Mouse (Mus musculus) intestine, embryonic 16.5 days (tissue): ENCODE measurements around the gene Chrnb2. TPM values are rescaled to one million over a fixed set of nuclear protein-coding genes. Genes with fewer than 3 reads are reported as not detected.
A peak's percentile ranks its signal among the peaks of the same experiment; 100 is the strongest.

Experiments
- ATAC-seq: fragments of 200-750 bp; cut with Nextera tagmentation; 2 replicates; pipeline ENCODE4 v1.8.0; 2017; ENCODE audit warnings: moderate TSS enrichment, moderate library complexity
- H3K27ac ChIP-seq: fragments of 300-500 bp; sonication (generic); 2 replicates; pipeline ENCODE4 v1.5.1; 2014; ENCODE audit warnings: mild to moderate bottlenecking, low read length
- H3K27me3 ChIP-seq: fragments of 300-500 bp; sonication (generic); replicated peaks from 2 replicates; pipeline ENCODE4 v1.6.1; 2014; ENCODE audit warnings: low read length, control low read depth, mixed read lengths; ENCODE audit not compliant: control insufficient read depth, insufficient read depth
- H3K36me3 ChIP-seq: fragments of 300-500 bp; sonication (generic); 2 replicates; pipeline ENCODE4 v1.6.1; 2014; ENCODE audit warnings: low read length, control low read depth; ENCODE audit not compliant: control insufficient read depth, insufficient read depth
- H3K4me1 ChIP-seq: fragments of 300-500 bp; sonication (generic); 2 replicates; pipeline ENCODE4 v1.6.1; 2014; ENCODE audit warnings: low read length, control low read depth, mixed read lengths; ENCODE audit not compliant: control insufficient read depth, insufficient read depth
- H3K4me2 ChIP-seq: fragments of 300-500 bp; sonication (generic); 2 replicates; pipeline ENCODE4 v1.6.1; 2014; ENCODE audit warnings: low read depth, low read length, control low read depth
- H3K4me3 ChIP-seq: fragments of 300-500 bp; sonication (generic); 2 replicates; pipeline ENCODE4 v1.5.1; 2014; ENCODE audit warnings: mild to moderate bottlenecking, low read length
- H3K9ac ChIP-seq: fragments of 300-500 bp; sonication (generic); 2 replicates; pipeline ENCODE4 v1.6.1; 2014; ENCODE audit warnings: low read depth, low read length
- H3K9me3 ChIP-seq: fragments of 300-500 bp; sonication (generic); 2 replicates; pipeline ENCODE4 v1.6.1; 2016; ENCODE audit warnings: low read length, control low read depth; ENCODE audit not compliant: control insufficient read depth
- WGBS: fragments of 180-500 bp; shearing (Covaris S2); extraction: QIAGEN DNeasy Blood & Tissue Kit; methylation state at CpG from one replicate; pipeline ENCODE4 v1.1.7; 2014; 5-methylcytosine and 5-hydroxymethylcytosine counted together
- polyA plus RNA-seq: library from polyadenylated mRNA; unstranded; fragments of >200 nt; fragmentation: Nextera tagmentation; extraction: Ambion mirVana; gene quantifications from 2 replicates; pipeline ENCODE4 v1.2.1, GENCODE M21; 2015

The Chrnb2 gene
- polyA plus RNA-seq, 1 experiment from 2014 or later: 1.5 TPM

DNA sequence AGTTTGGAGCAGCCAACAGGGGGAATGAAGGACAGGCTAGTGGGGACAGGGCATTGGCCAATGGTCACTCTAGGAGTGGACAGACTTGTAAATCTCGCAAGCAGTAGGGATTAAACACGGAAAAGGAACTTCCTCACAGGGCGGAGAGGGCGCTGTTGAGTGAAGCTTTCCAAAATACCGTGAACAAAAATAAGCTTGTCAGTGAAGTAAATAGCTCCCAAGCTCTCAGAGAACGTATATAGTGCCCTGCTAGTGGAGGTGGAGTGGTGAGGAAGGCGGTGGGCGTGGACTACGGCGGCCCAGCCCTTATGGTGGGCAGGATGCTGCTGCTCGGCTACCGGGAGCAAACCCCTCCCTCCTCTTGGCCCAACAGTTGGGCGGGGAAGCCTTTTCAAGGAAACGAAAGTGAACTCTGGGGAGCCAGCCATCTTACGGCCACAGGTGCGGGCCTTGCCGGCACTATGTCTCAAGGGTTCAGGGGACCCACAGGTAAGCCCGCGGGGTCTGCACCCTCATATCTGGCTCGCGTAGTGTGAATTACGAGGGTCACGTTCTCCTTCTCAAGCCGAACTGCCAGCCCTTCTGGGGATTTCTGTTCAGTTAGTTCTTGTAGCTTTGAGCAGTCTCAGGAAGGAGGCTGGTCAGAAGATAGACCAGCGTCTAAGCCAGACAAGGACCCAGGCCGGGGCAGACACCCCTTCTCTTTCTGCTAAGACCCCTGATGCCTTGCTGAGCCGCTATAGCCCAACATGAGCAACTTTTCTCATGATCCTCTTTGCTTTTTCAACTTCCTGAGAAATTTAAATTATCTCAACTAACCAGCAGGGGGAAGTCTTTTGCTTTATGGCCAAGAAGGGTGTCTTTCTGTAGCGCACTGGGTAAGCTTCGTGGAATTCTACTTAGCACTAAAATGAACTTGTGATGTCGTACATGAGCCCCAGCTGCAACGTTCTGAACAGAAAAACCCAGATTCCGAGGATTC lies 33.8 kb downstream of the Chrnb2 start:
- peak overlapping the region; percentile 75 for H3K4me3 ChIP-seq
- under 1% methylated on average over 32 of the region's 32 CpGs for WGBS
- no peaks in the 10 kb centered on the region for H3K27me3 ChIP-seq

DNA sequence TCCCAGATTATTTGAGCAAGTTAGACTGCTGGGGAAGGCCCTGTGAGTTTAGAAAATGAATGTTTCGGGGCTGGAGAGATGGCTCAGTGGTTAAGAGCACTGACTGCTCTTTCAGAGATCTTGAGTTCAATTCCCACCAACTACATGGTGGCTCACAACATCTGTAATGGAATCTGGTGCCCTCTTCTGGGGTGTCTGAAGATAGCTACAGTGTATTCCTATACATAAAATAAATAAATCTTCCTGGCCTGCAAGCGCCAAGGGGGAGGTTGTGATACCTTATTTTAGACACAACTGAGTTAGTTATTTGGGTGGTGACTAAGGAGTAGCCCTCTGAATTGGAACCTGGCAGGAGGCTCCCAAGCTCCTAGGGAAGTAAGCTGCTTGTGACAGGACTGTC lies 35.6 kb downstream of the Chrnb2 start:
- Histone ChIP-seq H3K4me2 (no peak overlapping the region), H3K36me3 (no peaks in the 10 kb centered on the region), H3K4me1 (peaks cover 9% of the 10 kb centered on the region), H3K4me3 (no peak overlapping the region), H3K27ac (no peak overlapping the region), H3K9me3 (no peaks in the 10 kb centered on the region), H3K27me3 (no peaks in the 10 kb centered on the region), H3K9ac (no peak overlapping the region)
- no peak for ATAC-seq
- WGBS: 66% methylated on average over 2 of the region's 2 CpGs

More for the DNA sequence above, 33.8 kb downstream of the Chrnb2 start:
- peak; percentile 96 for ATAC-seq
- Histone ChIP-seq H3K9ac (peak overlapping the region; percentile 79), H3K9me3 (no peaks in the 10 kb centered on the region), H3K36me3 (no peaks in the 10 kb centered on the region), H3K27ac (peak overlapping the region; percentile 77), H3K4me1 (peaks cover 9% of the 10 kb centered on the region), H3K4me2 (peak overlapping the region; percentile 73)

GRCm38 (mm10) chr3:89727028-89727427 lies 37.4 kb downstream of the Chrnb2 start:
- peaks cover 9% of the 10 kb centered on the region for H3K4me1 ChIP-seq
- peak; percentile 41; the same call in 1 of the 2 replicates for ATAC-seq
- WGBS: 20% methylated on average over 4 of the region's 4 CpGs
- H3K27me3 ChIP-seq: no peaks in the 10 kb centered on the region
- H3K36me3 ChIP-seq: no peaks in the 10 kb centered on the region
- H3K4me2 ChIP-seq: no peak overlapping the region
- no peak overlapping the region for H3K9ac ChIP-seq
- H3K4me3 ChIP-seq: no peak overlapping the region
- no peaks in the 10 kb centered on the region for H3K9me3 ChIP-seq
- no peak overlapping the region for H3K27ac ChIP-seq

GRCm38 (mm10) chr3:89723400-89724084 lies 40.9 kb downstream of the Chrnb2 start:
- Histone ChIP-seq H3K4me1 (no peaks in the 10 kb centered on the region), H3K9ac (no peak overlapping the region), H3K27ac (no peak overlapping the region), H3K9me3 (no peaks in the 10 kb centered on the region), H3K27me3 (no peaks in the 10 kb centered on the region), H3K4me2 (no peak overlapping the region), H3K4me3 (no peak overlapping the region), H3K36me3 (no peaks in the 10 kb centered on the region)
- 53% methylated on average over 7 of the region's 7 CpGs for WGBS
- no peak for ATAC-seq

DNA sequence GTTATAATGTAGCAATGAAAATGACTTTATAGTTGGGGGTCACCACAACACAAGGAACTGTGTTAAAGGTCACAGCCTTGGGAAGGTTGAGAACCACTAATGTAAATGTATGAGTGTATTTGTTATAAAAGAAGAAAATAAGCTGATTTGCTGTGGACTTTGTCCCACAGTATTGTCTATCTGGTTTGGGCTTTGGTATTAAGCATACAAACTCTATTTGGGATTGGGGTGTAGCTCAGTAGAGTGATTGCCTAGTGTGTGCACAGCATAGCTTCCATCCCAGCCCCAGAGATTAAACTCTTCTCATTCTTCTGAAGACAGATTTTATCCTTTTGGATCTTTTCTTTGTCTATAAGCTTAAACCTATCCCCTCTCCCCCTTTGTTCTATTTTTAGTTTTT lies 42.4 kb downstream of the Chrnb2 start:
- H3K27me3 ChIP-seq: no peaks in the 10 kb centered on the region
- ATAC-seq: no peak
- no peak overlapping the region for H3K4me2 ChIP-seq
- no peaks in the 10 kb centered on the region for H3K4me1 ChIP-seq
- no peaks in the 10 kb centered on the region for H3K36me3 ChIP-seq
- no peaks in the 10 kb centered on the region for H3K9me3 ChIP-seq
- no peak overlapping the region for H3K4me3 ChIP-seq
- H3K9ac ChIP-seq: no peak overlapping the region
- no peak overlapping the region for H3K27ac ChIP-seq

GRCm38 (mm10) chr3:89715967-89716256 lies 48.5 kb downstream of the Chrnb2 start:
- ATAC-seq: no peak
- peak overlapping the region; percentile 93 for H3K4me3 ChIP-seq
- WGBS: 49% methylated on average over 6 of the region's 6 CpGs
- no peaks in the 10 kb centered on the region for H3K27me3 ChIP-seq
- H3K4me2 ChIP-seq: peak overlapping the region; percentile 96
- no peak overlapping the region for H3K27ac ChIP-seq
- no peaks in the 10 kb centered on the region for H3K36me3 ChIP-seq
- H3K4me1 ChIP-seq: peaks cover 12% of the 10 kb centered on the region
- no peaks in the 10 kb centered on the region for H3K9me3 ChIP-seq
- H3K9ac ChIP-seq: peak overlapping the region; percentile 86

DNA sequence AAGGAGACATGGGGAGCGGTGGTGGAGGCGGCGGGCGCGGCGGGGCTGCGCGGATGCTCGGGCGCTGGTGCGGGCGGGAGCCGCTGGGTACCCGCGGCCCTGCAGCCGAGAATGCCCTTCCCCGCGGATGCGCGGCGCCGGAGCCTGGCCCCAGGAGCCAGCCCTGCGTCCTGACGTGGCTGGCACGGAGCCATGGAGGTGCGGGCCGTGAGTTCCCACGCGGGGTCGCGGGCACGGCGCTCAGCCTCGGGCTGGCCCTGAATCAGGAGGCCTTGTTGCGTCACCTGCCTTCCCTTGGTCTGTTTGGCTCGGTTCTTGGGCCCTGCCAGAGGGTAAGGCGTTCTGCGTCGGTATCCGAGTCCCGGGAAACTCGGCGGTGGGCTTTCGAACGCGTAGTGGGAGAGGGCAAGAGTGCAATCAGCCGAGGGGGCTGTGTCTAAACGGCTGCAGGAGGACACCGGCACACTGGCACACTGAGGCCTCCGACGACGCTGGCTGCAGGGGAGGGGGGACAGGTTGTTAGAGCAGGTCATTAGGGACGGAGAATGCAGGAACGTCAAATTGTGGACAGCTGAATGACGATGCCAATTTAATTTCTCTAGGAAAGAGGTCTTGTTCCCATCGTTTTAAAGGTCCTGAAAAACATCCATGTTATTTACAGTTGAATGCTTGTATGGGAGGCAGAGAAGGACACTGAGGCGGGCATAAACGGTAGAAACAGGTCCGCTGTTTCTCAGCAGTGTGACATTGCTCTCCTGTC lies 49.0 kb downstream of the Chrnb2 start:
- Histone ChIP-seq H3K27ac (no peak overlapping the region), H3K36me3 (no peaks in the 10 kb centered on the region), H3K9me3 (no peaks in the 10 kb centered on the region), H3K4me3 (peak overlapping the region; percentile 93), H3K27me3 (no peaks in the 10 kb centered on the region), H3K9ac (peak overlapping the region; percentile 86), H3K4me2 (peak overlapping the region; percentile 96), H3K4me1 (peaks cover 12% of the 10 kb centered on the region)
- 2% methylated on average over 54 of the region's 59 CpGs for WGBS
- ATAC-seq: peak; percentile 83

- Histone ChIP-seq H3K9me3 (no peaks in the 10 kb centered on the region), H3K36me3 (no peaks in the 10 kb centered on the region), H3K9ac (peak within 1 kb of the TSS; percentile 86), H3K4me1 (peaks cover 12% of the 10 kb centered on the region), H3K4me3 (peak within 1 kb of the TSS; percentile 93), H3K4me2 (peak within 1 kb of the TSS; percentile 96), H3K27ac (no peak within 1 kb of the TSS), H3K27me3 (no peaks in the 10 kb centered on the region)
- peak; percentile 87 for ATAC-seq
- WGBS: 6% methylated on average over 28 of the region's 28 CpGs
These were observed 49.8 kb downstream of the Chrnb2 start, which contains the start of gene Adar for GRCm38 (mm10) chr3:89714359-89715206. Gene Adar, plus strand, starts transcription at chr3:89715022.
